Mouse (Mus musculus): ENCODE results near the gene Timm13. TPM values are rescaled to one million over a fixed set of nuclear protein-coding genes. Genes with fewer than 3 reads are reported as not detected.

The Timm13 gene
- polyA plus RNA-seq, 1 experiment from 2014 or later, result 327 TPM

GRCm38 (mm10) chr10:80932700-80933420 is 32.1 kb upstream of the Timm13 start:
- H3K4me1 ChIP-seq (replicated peaks), result peaks cover 79% of the 10 kb centered on the region

GRCm38 (mm10) chr10:80932206-80932605 is 31.4 kb upstream of the Timm13 start:
- Histone ChIP-seq H3K36me3 (no peaks in the 10 kb centered on the region), H3K9me3 (no peaks in the 10 kb centered on the region), H3K27me3 (peaks cover 57% of the 10 kb centered on the region), H3K4me1 (replicated peaks) (peaks cover 73% of the 10 kb centered on the region), H3K27ac (no peak overlapping the region), H3K4me2 (peak overlapping the region; percentile 90), H3K9ac (replicated peaks) (0 out of 2 replicates have a peak overlapping the region, but pooled peaks have one; percentile 45), H3K4me3 (replicated peaks) (peak overlapping the region; percentile 61)
- under 1% methylated on average over 20 of the region's 20 CpGs for WGBS
- ATAC-seq (ENCODE audit: insufficient number of reproducible peaks, insufficient read depth, low FRiP score, low TSS enrichment, low read depth), result no peak

More at GRCm38 (mm10) chr10:80932700-80933420, 32.1 kb upstream of the Timm13 start:
- no peaks in the 10 kb centered on the region for H3K36me3 ChIP-seq
- ATAC-seq (ENCODE audit: insufficient number of reproducible peaks, insufficient read depth, low FRiP score, low TSS enrichment, low read depth), result no peak
- H3K9ac ChIP-seq (replicated peaks), result peak overlapping the region; percentile 45; the same call in 1 of the 2 replicates
- H3K9me3 ChIP-seq, result no peaks in the 10 kb centered on the region
- peak overlapping the region; percentile 90 for H3K4me2 ChIP-seq
- WGBS, result 3% methylated on average over 17 of the region's 17 CpGs
- peaks cover 62% of the 10 kb centered on the region for H3K27me3 ChIP-seq
- H3K4me3 ChIP-seq (replicated peaks), result peak overlapping the region; percentile 61
- H3K27ac ChIP-seq, result 0 out of 2 replicates have a peak overlapping the region, but pooled peaks have one; percentile 45

DNA sequence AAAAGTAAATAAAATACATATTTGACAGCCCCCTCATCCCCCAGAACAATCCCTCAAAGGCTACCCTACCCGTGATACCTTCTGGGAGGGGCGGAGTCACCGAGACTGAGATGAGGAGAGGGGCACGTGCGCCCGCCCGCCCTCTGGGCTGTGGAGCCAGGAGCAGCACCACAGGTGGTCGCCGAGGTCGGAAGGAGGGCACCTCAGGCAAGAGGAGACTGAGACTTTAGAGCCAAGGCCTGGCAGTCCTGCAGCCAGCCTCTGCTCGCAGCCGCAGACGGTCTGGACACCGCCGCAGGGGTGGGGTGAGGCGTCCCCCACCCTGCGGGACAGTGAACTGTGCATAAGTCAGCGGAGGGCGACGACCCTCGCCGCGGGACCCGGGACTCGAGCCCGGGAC is 30.9 kb upstream of the Timm13 start:
- Histone ChIP-seq H3K4me1 (replicated peaks) (peaks cover 68% of the 10 kb centered on the region), H3K27me3 (peaks cover 57% of the 10 kb centered on the region), H3K36me3 (no peaks in the 10 kb centered on the region), H3K4me2 (peak overlapping the region; percentile 90), H3K9ac (replicated peaks) (peak overlapping the region; percentile 45; the same call in 1 of the 2 replicates), H3K27ac (0 out of 2 replicates have a peak overlapping the region, but pooled peaks have one; percentile 23), H3K4me3 (replicated peaks) (peak overlapping the region; percentile 61), H3K9me3 (no peaks in the 10 kb centered on the region)
- ATAC-seq (ENCODE audit: insufficient number of reproducible peaks, insufficient read depth, low FRiP score, low TSS enrichment, low read depth), result no peak
- WGBS, result 2% methylated on average over 26 of the region's 26 CpGs

- Histone ChIP-seq H3K9ac (replicated peaks) (peak overlapping the region; percentile 73), H3K4me1 (replicated peaks) (peaks cover 63% of the 10 kb centered on the region), H3K4me3 (replicated peaks) (peak overlapping the region; percentile 61), H3K9me3 (no peaks in the 10 kb centered on the region), H3K4me2 (peak overlapping the region; percentile 90), H3K36me3 (no peaks in the 10 kb centered on the region), H3K27ac (no peak overlapping the region), H3K27me3 (peaks cover 56% of the 10 kb centered on the region)
- ATAC-seq (ENCODE audit: insufficient number of reproducible peaks, insufficient read depth, low FRiP score, low TSS enrichment, low read depth), result no peak
- 4% methylated on average over 13 of the region's 14 CpGs for WGBS
These were observed 30.4 kb upstream of the Timm13 start for GRCm38 (mm10) chr10:80931153-80931671.

DNA sequence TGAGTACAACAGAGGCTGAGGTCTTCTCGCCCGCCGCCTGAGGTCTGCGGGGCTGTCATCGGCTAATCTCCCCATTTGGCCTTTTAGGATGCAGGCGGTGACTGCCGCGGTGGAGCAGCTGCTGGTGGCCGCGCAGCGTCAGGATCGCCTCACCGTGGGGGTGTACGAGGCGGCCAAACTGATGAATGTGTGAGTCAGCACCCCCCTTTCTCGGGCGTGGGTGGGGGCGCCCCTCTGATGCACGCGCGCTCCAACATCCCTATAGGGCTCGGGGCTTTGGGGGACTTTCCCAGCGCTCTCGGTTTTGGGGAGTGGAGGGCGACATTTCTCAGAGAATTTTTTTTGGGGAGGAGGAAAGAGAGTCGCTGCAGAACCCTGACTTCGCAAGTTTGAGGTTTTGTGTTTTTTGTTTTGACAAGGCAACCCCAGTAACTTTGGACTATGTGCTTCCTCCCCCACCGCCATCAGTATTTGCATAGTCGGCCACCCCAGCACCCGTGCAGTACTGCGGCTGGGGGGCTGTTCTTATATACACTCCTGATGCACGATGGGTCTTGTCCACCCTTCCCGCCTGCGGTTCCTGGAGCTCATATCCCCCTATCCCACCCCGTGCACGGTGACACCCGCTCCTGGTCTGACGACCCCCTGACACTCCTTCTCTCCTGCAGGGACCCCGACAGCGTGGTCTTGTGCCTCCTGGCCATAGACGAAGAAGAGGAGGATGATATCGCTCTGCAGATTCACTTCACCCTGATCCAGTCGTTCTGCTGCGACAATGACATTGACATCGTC is 29.8 kb upstream of the Timm13 start:
- peak overlapping the region; percentile 59; the same call in 1 of the 2 replicates for H3K27ac ChIP-seq
- no peaks in the 10 kb centered on the region for H3K36me3 ChIP-seq
- peak overlapping the region; percentile 73 for H3K9ac ChIP-seq (replicated peaks)
- H3K4me3 ChIP-seq (replicated peaks), result peak overlapping the region; percentile 61
- H3K9me3 ChIP-seq, result no peaks in the 10 kb centered on the region
- no peak for ATAC-seq (ENCODE audit: insufficient number of reproducible peaks, insufficient read depth, low FRiP score, low TSS enrichment, low read depth)
- peaks cover 56% of the 10 kb centered on the region for H3K4me1 ChIP-seq (replicated peaks)
- peaks cover 50% of the 10 kb centered on the region for H3K27me3 ChIP-seq
- under 1% methylated on average over 45 of the region's 45 CpGs for WGBS
- peak overlapping the region; percentile 90 for H3K4me2 ChIP-seq

- Histone ChIP-seq H3K36me3 (no peaks in the 10 kb centered on the region), H3K4me2 (peak within 1 kb of the TSS; percentile 90), H3K27me3 (peaks cover 42% of the 10 kb centered on the region), H3K27ac (peak within 1 kb of the TSS; percentile 87), H3K9me3 (no peaks in the 10 kb centered on the region), H3K4me3 (replicated peaks) (peak within 1 kb of the TSS; percentile 61), H3K9ac (replicated peaks) (peak within 1 kb of the TSS; percentile 73), H3K4me1 (replicated peaks) (peaks cover 51% of the 10 kb centered on the region)
- under 1% methylated on average over 56 of the region's 56 CpGs for WGBS
- peak; percentile 85 for ATAC-seq (ENCODE audit: insufficient number of reproducible peaks, insufficient read depth, low FRiP score, low TSS enrichment, low read depth)
These were observed 28.8 kb upstream of the Timm13 start, which contains the start of gene Gadd45b for GRCm38 (mm10) chr10:80929299-80930226. Gene Gadd45b (plus strand): TSS chr10:80930073.

DNA sequence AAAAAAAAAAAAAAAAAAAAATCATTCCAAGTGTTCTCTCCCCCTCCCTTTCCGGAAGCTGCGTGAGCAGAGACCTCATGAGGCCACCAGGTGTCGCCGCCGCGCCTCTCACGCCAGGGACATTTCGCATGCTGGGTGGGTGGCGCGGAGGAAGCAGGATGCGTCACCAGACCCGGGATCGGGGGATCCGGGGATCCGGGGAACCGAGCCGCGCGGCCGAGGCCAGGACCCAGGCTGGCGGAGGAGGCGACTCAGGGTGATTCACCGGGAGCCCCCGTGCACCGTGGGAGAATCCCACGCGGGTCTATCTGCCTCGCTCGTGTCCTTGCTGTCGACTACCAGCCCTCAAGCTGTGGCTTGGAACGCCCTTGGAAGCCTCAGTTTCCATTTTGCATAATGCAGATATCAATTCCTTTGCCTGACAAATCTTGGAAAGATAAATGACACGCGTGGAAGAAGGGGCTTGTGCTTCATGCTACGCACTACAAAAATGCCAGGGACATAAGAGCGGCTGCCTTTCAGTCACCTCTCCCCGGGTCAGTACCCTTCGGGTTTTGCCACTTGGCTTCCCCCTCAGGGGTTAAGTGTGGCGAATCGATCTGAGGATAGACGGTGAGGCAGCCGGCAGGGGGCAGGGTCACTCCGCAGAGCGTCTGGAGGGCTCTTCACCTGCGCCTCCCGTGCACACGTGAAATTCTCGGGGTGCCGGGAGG is 28.0 kb upstream of the Timm13 start:
- ATAC-seq (ENCODE audit: insufficient number of reproducible peaks, insufficient read depth, low FRiP score, low TSS enrichment, low read depth), result peak; percentile 52
- H3K27me3 ChIP-seq, result peaks cover 34% of the 10 kb centered on the region
- H3K9me3 ChIP-seq, result 0 out of 2 replicates have a peak, but pooled peaks cover 2% of the 10 kb centered on the region
- H3K4me2 ChIP-seq, result peak overlapping the region; percentile 87
- no peaks in the 10 kb centered on the region for H3K36me3 ChIP-seq
- WGBS, result under 1% methylated on average over 48 of the region's 48 CpGs
- peak overlapping the region; percentile 87 for H3K27ac ChIP-seq
- H3K4me3 ChIP-seq (replicated peaks), result peak overlapping the region; percentile 61
- peak overlapping the region; percentile 53 for H3K9ac ChIP-seq (replicated peaks)
- peaks cover 46% of the 10 kb centered on the region for H3K4me1 ChIP-seq (replicated peaks)

GRCm38 (mm10) chr10:80925472-80925871 is 24.7 kb upstream of the Timm13 start:
- H3K4me2 ChIP-seq, result no peak overlapping the region
- H3K36me3 ChIP-seq, result no peaks in the 10 kb centered on the region
- no peak for ATAC-seq (ENCODE audit: insufficient number of reproducible peaks, insufficient read depth, low FRiP score, low TSS enrichment, low read depth)
- H3K9ac ChIP-seq (replicated peaks), result no peak overlapping the region
- 49% methylated on average over 3 of the region's 3 CpGs for WGBS
- 0 out of 2 replicates have a peak, but pooled peaks cover 3% of the 10 kb centered on the region for H3K9me3 ChIP-seq
- H3K4me1 ChIP-seq (replicated peaks), result peaks cover 22% of the 10 kb centered on the region
- no peak overlapping the region for H3K4me3 ChIP-seq (replicated peaks)
- no peak overlapping the region for H3K27ac ChIP-seq
- H3K27me3 ChIP-seq, result peaks cover 3% of the 10 kb centered on the region

DNA sequence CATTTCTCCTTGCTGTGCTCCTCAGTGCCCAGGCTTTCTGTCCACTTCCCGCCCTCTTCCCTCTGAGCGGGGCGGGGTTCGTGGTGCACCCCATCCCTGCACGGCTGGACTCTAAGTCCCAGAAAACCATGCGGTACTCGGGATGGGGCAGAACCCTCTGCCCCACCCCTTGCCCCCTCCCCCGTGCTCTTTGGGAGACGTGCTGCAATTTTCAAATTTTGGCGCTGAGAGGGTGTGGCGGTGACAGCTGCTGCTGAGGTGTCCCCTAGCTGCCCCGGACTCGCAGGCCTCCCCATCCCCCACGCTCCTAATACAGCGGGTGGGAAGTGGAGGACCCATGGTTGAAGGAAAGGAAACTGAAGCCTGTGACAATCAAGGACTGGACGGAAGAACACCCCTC is 21.2 kb upstream of the Timm13 start:
- peaks cover 20% of the 10 kb centered on the region for H3K4me1 ChIP-seq (replicated peaks)
- no peak for ATAC-seq (ENCODE audit: insufficient number of reproducible peaks, insufficient read depth, low FRiP score, low TSS enrichment, low read depth)
- 7% methylated on average over 16 of the region's 16 CpGs for WGBS
- peak overlapping the region; percentile 29 for H3K4me3 ChIP-seq (replicated peaks)
- H3K27me3 ChIP-seq, result no peaks in the 10 kb centered on the region; the same call in 1 of the 2 replicates
- H3K9me3 ChIP-seq, result 0 out of 2 replicates have a peak, but pooled peaks cover 3% of the 10 kb centered on the region
- H3K36me3 ChIP-seq, result no peaks in the 10 kb centered on the region
- peak overlapping the region; percentile 35 for H3K9ac ChIP-seq (replicated peaks)
- no peak overlapping the region; the same call in 1 of the 2 replicates for H3K27ac ChIP-seq
- H3K4me2 ChIP-seq, result peak overlapping the region; percentile 58

Data from limb, embryonic 12.5 days (tissue).